Mouse (Mus musculus) neural tube, embryonic 12.5 days (tissue): Measurements from ENCODE around the gene Esrra. TPM values are rescaled to one million over a fixed set of nuclear protein-coding genes. Genes with fewer than 3 reads are reported as not detected.
A peak's percentile ranks its signal among the peaks of the same experiment; 100 is the strongest.

Experiments
- ATAC-seq: fragments of 200-750 bp; cut with Nextera tagmentation; 2 replicates; pipeline ENCODE4 v1.8.0; 2017; ENCODE audit warnings: low read depth, mild to moderate bottlenecking, moderate TSS enrichment, moderate library complexity; ENCODE audit not compliant: low FRiP score
- H3K27ac ChIP-seq: fragments of 300-500 bp; sonication (generic); 2 replicates; pipeline ENCODE4 v1.5.1; 2016
- H3K27me3 ChIP-seq: fragments of 300-500 bp; sonication (generic); replicated peaks from 2 replicates; pipeline ENCODE4 v1.6.1; 2016; ENCODE audit warnings: mild to moderate bottlenecking
- H3K36me3 ChIP-seq: fragments of 300-500 bp; sonication (generic); 2 replicates; pipeline ENCODE4 v1.6.1; 2016; ENCODE audit warnings: mild to moderate bottlenecking
- H3K4me1 ChIP-seq: fragments of 300-500 bp; sonication (generic); 2 replicates; pipeline ENCODE4 v1.6.1; 2016
- H3K4me2 ChIP-seq: fragments of 300-500 bp; sonication (generic); replicated peaks from 2 replicates; pipeline ENCODE4 v1.6.1; 2016; ENCODE audit warnings: mild to moderate bottlenecking
- H3K4me3 ChIP-seq: fragments of 300-500 bp; sonication (generic); 2 replicates; pipeline ENCODE4 v1.5.1; 2016
- H3K9ac ChIP-seq: fragments of 300-500 bp; sonication (generic); 2 replicates; pipeline ENCODE4 v1.6.1; 2016; ENCODE audit warnings: mild to moderate bottlenecking
- H3K9me3 ChIP-seq: fragments of 300-500 bp; sonication (generic); 2 replicates; pipeline ENCODE4 v1.6.1; 2016; ENCODE audit warnings: mild to moderate bottlenecking
- WGBS: fragments of 180-500 bp; shearing (Covaris S2); methylation state at CpG from one replicate; pipeline ENCODE4 v1.1.7; 2016; 5-methylcytosine and 5-hydroxymethylcytosine counted together
- polyA plus RNA-seq: library from polyadenylated mRNA; unstranded; fragments of >200 nt; fragmentation: Nextera tagmentation; extraction: Ambion mirVana; gene quantifications from 2 replicates; pipeline ENCODE4 v1.2.1, GENCODE M21; 2016

Esrra gene
- 17.5 and 20.4 TPM in 2 replicates for polyA plus RNA-seq

DNA sequence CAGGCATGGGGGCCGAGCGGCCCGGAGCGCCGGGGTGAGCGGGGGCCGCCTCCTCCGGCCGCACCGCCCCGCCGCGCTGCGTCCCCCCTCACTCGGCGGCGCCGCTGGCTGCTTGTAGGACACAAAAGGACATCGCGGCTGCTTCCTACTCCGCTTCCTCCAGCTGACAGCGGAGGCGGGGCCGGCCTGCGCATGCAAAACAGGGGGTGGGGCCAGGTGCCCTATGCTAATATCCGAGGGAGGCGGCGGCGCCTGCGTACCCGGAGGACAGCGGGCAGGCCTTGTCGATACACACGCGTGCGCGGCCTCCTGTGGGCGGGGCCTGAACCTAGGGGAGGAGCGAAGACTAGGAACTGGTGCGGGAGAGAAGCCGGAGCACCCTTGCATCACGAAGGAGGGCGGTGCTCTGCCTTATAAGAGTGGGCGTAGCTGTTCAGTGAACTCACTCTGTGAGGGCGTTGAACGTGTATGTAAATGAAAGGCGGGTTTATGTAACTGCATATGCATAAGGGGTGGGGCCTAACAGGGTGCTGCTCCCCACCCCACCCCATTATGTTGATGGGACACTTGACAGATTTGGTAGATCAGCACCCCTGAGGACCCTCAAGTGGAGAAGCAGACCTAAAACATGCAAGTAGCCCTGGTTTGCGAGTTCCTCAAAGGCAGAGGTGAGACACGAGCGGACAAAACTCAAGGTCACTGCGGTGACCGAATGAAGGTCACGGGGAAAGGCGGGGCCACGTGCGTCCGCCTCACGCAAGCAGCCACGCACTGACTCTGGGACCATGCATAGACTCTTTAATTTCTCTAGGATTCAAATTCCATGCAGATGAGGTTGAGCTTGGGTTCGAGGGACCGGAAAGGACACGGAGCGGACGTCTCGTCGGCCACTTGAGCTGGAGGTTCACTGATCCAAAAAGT lies at the start of gene Esrra:
Esrra (minus strand) TSS at position 167 of the 921 bp plus-strand sequence.
- peak within 1 kb of the TSS; percentile 96 for H3K4me2 ChIP-seq
- peak within 1 kb of the TSS; percentile 82 for H3K27ac ChIP-seq
- WGBS: 1% methylated on average over 65 of the region's 66 CpGs
- no peaks in the 10 kb centered on the region for H3K36me3 ChIP-seq
- H3K9ac ChIP-seq: peak within 1 kb of the TSS; percentile 91
- H3K4me1 ChIP-seq: peaks cover 24% of the 10 kb centered on the region
- H3K27me3 ChIP-seq: peaks cover 45% of the 10 kb centered on the region
- H3K4me3 ChIP-seq: peak within 1 kb of the TSS; percentile 91
- H3K9me3 ChIP-seq: no peaks in the 10 kb centered on the region
- ATAC-seq: peak; percentile 93

DNA sequence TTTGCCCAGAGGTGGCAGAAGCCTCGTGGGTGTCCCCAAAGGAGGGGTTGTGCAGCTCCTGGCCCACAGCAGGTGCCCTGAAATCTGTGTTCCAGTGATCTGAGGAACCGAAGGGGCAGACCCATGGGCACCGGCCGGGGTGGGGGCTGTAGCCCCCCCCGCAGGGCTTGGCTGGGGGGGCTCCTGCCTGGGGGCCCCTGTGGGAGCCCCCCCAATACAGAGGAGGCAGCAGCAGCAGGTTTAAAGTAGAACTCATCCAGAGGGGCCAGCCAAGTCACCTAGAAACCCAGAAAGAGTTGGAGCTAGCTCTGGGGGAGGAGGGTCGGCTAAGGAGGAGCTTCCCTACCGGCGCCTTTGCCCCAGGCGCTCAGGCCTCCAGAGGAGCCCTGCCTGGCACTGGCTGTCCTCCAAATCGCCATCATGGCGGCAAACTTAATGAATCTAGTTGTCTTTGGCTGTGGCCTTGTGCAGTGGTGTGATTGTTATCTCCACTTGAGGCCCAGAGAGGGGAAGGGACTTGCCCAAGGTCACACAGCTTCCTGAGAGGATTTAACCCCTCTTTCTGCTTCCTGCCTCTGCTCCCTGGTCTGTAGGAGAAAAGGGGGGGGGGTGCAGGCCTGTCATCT lies 49.0 kb upstream of the Esrra start:
- no peak for ATAC-seq
- Histone ChIP-seq H3K9me3 (no peaks in the 10 kb centered on the region), H3K9ac (no peak overlapping the region), H3K27me3 (peaks cover 15% of the 10 kb centered on the region), H3K4me3 (peak overlapping the region; percentile 48; the same call in 1 of the 2 replicates), H3K27ac (no peak overlapping the region), H3K36me3 (no peaks in the 10 kb centered on the region), H3K4me2 (peak overlapping the region; percentile 62), H3K4me1 (peaks cover 38% of the 10 kb centered on the region)
- WGBS: 20% methylated on average over 11 of the region's 11 CpGs

DNA sequence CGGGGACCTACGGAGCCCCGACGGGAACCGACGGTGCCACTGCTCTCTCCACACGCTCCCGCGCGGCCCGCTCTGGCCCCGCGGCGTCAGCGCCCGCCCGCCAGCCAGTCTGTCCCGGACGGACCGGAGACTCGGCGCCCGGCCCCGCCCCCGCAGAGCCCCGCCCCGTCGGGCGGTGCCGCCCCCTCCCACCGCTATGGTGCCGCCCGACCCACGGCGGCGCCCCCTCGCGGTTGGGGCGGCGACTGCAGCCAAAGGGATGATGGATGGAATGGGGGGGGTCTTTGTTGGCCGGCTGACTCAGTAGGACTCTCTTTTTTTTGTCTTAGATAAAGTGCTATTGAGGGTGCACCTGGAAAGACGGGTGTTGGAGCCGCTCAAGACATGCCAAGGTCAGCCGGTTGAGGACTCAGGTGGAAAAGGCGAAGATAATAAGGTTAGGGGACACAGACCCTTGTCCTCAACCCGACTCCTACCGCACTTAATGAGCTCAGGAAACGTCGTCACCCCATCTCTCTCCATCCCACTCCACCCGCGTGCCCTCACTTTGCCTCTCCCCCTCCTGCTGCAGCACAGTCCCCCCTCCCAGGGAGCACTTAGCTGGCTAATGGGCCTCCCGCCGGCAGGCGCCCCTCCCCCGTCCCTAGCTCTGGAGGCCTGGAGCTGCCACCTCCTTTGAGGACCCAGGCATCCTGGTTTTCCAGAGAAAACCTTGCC lies 48.2 kb upstream of the Esrra start:
- Histone ChIP-seq H3K27ac (no peak overlapping the region), H3K27me3 (peaks cover 15% of the 10 kb centered on the region), H3K9me3 (no peaks in the 10 kb centered on the region), H3K36me3 (peaks cover 2% of the 10 kb centered on the region), H3K4me3 (peak overlapping the region; percentile 48), H3K9ac (peak overlapping the region; percentile 57), H3K4me2 (peak overlapping the region; percentile 62), H3K4me1 (peaks cover 38% of the 10 kb centered on the region)
- no peak for ATAC-seq
- WGBS: under 1% methylated on average over 50 of the region's 55 CpGs

DNA sequence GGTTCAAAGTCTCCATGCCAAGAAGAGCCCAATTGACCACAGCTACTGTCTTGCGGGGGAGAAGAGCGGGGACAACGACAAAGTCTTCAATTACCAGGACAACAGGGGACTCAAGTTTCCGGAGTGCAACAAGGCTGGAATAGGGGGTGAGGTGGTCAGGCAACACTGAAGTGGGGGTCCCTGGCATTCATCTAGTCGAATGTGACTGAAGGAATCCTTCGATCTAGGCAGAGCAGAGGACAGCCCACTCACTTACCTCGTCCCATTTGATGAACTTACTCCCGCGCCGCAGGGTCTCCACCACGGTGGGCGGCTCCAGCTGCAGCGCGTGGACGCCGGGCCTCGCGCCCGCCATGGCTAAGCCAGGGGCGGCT lies 47.7 kb upstream of the Esrra start:
- H3K9ac ChIP-seq: peak overlapping the region; percentile 57
- WGBS: under 1% methylated on average over 20 of the region's 20 CpGs
- ATAC-seq: no peak
- H3K4me3 ChIP-seq: peak overlapping the region; percentile 48
- H3K36me3 ChIP-seq: peaks cover 7% of the 10 kb centered on the region
- H3K4me2 ChIP-seq: peak overlapping the region; percentile 62
- no peak overlapping the region for H3K27ac ChIP-seq
- peaks cover 38% of the 10 kb centered on the region for H3K4me1 ChIP-seq
- H3K27me3 ChIP-seq: peaks cover 15% of the 10 kb centered on the region
- no peaks in the 10 kb centered on the region for H3K9me3 ChIP-seq

DNA sequence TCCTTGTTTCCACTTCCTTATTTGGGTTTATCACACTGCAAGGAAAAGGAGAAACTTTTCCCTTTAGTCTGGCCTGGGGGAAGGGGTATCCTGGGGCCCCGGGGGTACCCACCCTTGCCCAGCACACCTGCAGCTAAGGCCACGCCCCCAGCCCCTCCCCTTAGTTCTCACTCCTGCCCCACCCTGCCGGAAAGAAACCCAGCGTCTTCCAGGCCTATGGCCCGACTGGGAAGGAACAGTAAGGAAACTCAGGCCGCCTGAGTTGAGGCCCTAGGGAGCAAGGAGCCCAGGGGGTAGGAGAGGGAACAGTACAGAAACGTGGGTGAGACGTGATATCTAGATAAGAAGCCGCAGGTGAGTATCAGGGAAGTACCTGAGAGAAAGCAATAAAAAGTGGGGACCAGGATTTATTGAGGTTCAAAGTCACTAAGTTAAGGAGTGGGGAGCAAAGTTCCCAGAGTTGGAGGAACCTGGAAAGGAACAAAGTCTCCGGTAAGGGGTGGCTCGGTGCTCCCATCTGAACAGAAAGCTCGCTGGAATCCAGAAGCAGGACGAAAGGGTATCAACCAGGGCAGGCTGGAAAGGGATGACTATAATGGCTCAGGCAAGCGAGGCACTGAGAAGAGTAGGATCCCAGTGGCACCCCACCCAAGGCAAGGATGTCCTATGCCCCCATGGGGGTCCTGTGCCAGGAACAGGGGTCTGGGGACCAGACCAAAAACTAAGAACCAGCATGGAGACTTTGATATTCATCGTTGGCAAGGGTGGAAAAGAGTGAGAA lies 47.1 kb upstream of the Esrra start:
- no peaks in the 10 kb centered on the region for H3K9me3 ChIP-seq
- H3K27ac ChIP-seq: no peak overlapping the region
- H3K27me3 ChIP-seq: peaks cover 15% of the 10 kb centered on the region
- H3K4me3 ChIP-seq: peak overlapping the region; percentile 48
- ATAC-seq: no peak
- peaks cover 33% of the 10 kb centered on the region for H3K4me1 ChIP-seq
- WGBS: 15% methylated on average over 15 of the region's 15 CpGs
- H3K4me2 ChIP-seq: peak overlapping the region; percentile 62
- H3K36me3 ChIP-seq: peaks cover 7% of the 10 kb centered on the region
- H3K9ac ChIP-seq: peak overlapping the region; percentile 57; the same call in 1 of the 2 replicates

DNA sequence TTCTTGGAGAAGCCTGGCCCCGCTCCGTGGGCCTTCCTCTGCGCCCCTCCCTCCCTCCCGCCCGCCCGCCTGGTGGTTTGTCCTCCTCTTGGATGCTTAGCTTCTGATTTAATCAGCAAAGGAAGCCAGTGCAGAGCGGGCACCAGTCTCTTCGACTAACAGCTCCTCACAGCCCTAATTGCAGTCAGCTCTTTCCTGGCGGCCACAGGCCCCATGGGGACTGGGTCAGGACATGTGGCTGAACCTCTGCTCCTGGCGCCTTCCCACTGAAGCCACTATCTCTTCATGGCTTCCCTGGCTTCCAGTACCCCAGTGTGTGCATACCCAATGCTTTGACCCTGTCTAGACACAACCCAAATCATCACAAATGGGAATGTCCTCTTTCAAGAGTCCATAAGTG lies 34.8 kb upstream of the Esrra start:
- peaks cover 14% of the 10 kb centered on the region for H3K4me1 ChIP-seq
- H3K36me3 ChIP-seq: peaks cover 46% of the 10 kb centered on the region
- H3K9me3 ChIP-seq: no peaks in the 10 kb centered on the region
- H3K27me3 ChIP-seq: no peaks in the 10 kb centered on the region
- H3K4me2 ChIP-seq: no peak overlapping the region
- no peak overlapping the region for H3K9ac ChIP-seq
- no peak for ATAC-seq
- 78% methylated on average over 10 of the region's 10 CpGs for WGBS
- H3K27ac ChIP-seq: no peak overlapping the region
- H3K4me3 ChIP-seq: no peak overlapping the region

DNA sequence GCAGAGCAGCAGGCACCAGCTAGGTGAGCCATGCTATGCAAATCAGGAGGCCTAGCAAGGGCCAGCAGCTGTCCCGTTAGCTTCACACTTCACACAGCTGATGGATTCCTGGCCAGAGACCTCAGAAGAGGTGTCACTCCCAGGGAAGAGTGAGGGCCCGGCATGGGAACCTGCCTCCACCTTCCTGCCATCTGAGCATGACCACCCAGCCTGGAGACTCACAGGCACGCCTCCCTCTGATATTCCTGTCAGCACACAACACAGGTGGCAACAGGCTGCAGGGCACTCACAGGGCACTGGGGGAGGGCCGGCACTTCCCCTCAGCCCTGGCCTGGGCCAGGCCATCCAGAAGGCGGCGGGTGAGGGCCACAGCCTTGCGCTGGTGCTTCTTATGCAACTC lies 33.8 kb upstream of the Esrra start:
- ATAC-seq: no peak
- H3K9ac ChIP-seq: no peak overlapping the region
- WGBS: 92% methylated on average over 7 of the region's 7 CpGs

DNA sequence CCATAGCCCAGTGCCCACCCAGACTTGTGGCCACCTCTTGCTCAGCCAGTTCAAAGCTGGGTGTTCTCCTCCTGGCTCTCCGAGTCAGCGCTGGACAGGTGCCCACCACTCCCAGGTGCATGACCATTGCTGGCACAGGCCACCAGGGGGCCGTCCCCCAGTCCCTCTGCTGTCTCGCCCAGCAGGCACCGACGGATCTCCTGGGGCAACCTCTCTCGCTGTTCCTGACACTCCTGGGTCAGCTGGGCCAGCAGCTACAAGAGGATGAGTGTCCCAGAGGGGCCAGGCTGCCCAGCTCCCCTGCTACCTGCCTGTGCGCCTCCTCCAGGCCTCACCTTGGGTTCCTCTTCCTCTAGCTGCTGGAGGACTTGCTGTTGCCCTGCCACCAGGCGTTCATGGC lies 32.4 kb upstream of the Esrra start:
- WGBS: 54% methylated on average over 9 of the region's 9 CpGs
- Histone ChIP-seq H3K4me2 (no peak overlapping the region), H3K4me3 (no peak overlapping the region), H3K9ac (no peak overlapping the region), H3K27ac (no peak overlapping the region), H3K4me1 (peaks cover 26% of the 10 kb centered on the region), H3K9me3 (no peaks in the 10 kb centered on the region), H3K36me3 (peaks cover 34% of the 10 kb centered on the region), H3K27me3 (no peaks in the 10 kb centered on the region)
- ATAC-seq: no peak

More for the DNA sequence above, 33.8 kb upstream of the Esrra start:
- H3K27ac ChIP-seq: no peak overlapping the region
- H3K36me3 ChIP-seq: peaks cover 45% of the 10 kb centered on the region
- peaks cover 16% of the 10 kb centered on the region for H3K4me1 ChIP-seq
- H3K4me2 ChIP-seq: no peak overlapping the region
- no peaks in the 10 kb centered on the region for H3K27me3 ChIP-seq
- H3K4me3 ChIP-seq: no peak overlapping the region
- no peaks in the 10 kb centered on the region for H3K9me3 ChIP-seq

DNA sequence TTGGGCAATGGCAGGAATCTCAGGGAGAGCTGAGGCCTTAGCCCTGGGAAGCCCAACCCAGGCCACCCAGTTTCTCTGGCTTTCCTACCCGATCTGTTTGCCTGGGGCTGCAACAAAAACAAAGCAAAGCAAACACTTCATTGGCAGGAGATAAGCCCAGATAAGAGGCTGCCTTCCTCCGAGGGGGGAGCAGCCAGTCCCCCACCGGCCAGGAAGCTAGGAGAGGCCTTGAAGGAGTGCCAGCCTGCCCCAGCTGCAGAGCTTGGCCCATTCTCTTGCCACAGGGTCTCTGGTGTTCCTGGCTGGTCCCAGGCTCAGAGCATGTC lies 31.1 kb upstream of the Esrra start:
- Histone ChIP-seq H3K27me3 (no peaks in the 10 kb centered on the region), H3K4me1 (peaks cover 26% of the 10 kb centered on the region), H3K36me3 (peaks cover 24% of the 10 kb centered on the region; the same call in 1 of the 2 replicates), H3K4me3 (no peak overlapping the region), H3K9me3 (no peaks in the 10 kb centered on the region), H3K27ac (no peak overlapping the region), H3K4me2 (peak overlapping the region; percentile 97), H3K9ac (peak overlapping the region; percentile 67; the same call in 1 of the 2 replicates)
- no peak for ATAC-seq
- whole genome bisulfite sequencing: 37% methylated on average over 3 of the region's 3 CpGs

DNA sequence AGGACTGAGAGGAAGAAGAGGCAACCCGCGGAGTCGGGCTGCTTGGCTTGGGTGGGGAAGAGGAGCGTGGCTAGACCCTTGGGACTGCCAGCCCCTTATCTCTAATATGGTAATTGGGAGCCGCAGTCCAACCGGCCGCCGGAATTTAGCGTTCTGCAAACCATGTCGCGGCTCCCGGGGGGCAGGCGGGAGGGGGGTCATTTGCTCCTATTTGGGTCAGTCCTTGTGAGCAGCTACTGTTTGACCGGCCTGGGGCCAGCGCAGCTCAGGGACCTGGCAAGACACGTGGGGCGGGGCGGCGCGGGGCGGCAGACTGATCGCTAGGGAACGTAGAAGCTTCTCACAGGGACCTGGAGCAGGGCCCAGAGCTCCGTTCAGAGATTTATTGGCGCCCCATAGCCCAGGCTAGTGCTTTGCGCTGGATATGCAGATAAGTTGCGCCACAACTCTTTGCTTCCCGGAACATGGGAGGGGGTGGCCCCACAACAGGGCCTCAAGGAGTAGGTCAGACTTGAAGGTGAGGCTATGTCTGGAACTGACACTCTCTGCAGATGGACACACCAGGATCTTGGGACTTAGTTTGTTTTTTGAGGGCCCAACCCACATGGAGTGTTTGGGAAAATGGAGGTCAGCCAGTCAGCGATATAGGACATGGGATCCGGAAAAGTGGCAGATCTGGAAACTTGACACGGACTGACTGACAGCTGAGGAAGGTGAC lies 30.5 kb upstream of the Esrra start:
- H3K27ac ChIP-seq: peak overlapping the region; percentile 91
- peak; percentile 33 for ATAC-seq

DNA sequence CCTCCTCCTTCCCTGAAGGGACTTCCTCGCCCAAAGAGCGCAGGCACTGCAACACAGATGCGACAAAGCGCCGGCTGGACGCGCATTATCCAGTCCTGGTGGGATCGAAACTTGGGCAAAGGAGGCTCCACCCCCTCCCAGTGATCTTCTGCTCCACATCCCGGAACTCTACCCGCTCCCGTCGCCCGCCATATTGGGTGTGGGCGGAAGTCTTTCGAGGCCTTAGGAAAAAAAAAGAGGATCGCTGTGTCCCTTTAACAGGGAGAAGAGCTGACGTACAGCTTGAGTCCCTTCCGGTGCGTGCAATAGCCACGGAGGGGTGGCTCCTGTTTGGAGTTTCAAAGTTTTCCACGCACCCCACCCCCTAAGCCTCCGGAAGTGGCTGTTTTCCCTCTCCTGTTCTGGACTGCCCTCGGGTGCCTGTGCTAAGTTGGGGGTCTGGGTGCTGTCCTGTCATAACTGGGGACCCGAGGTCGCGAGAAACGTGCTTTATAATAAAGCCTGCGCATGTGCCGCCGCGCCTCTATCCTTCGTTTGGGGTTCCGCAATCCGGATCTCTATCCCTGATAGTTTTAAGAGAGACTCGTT lies 29.9 kb upstream of the Esrra start:
- Histone ChIP-seq H3K9me3 (no peaks in the 10 kb centered on the region), H3K36me3 (peaks cover 24% of the 10 kb centered on the region; the same call in 1 of the 2 replicates), H3K27ac (peak overlapping the region; percentile 91), H3K4me1 (peaks cover 26% of the 10 kb centered on the region), H3K27me3 (no peaks in the 10 kb centered on the region), H3K4me3 (peak overlapping the region; percentile 49), H3K4me2 (peak overlapping the region; percentile 97), H3K9ac (peak overlapping the region; percentile 67)
- WGBS: under 1% methylated on average over 35 of the region's 35 CpGs
- peak; percentile 83 for ATAC-seq

More for the DNA sequence above, 30.5 kb upstream of the Esrra start:
- Histone ChIP-seq H3K4me3 (peak overlapping the region; percentile 49), H3K4me1 (peaks cover 26% of the 10 kb centered on the region), H3K9ac (peak overlapping the region; percentile 67), H3K27me3 (no peaks in the 10 kb centered on the region), H3K36me3 (peaks cover 24% of the 10 kb centered on the region; the same call in 1 of the 2 replicates), H3K9me3 (no peaks in the 10 kb centered on the region), H3K4me2 (peak overlapping the region; percentile 97)
- 4% methylated on average over 31 of the region's 31 CpGs for WGBS
